Mouse (Mus musculus): ENCODE measurements around the gene Itga5.

GRCm38 (mm10) chr15:103365471-103366375 lies 840 bp downstream of the Itga5 start:
- TF ChIP-seq CHD1 (IDR thresholded peaks at IDR 0.05; ENCODE audit: low read depth, low read length) = no peak
- no peak for TF ChIP-seq CTCF (conservative IDR thresholded peaks at IDR 0.05 in 1 of 2, IDR thresholded peaks at IDR 0.05 in 1 of 2; ENCODE audit: low read depth in 2 of 2, low read length in 2 of 2)
- TF ChIP-seq SMC3 (IDR thresholded peaks at IDR 0.05; ENCODE audit: low read depth, low read length) = no peak
- no peak for TF ChIP-seq NRF1 (IDR thresholded peaks at IDR 0.05; ENCODE audit: low read depth, low read length)
- TF ChIP-seq ZKSCAN1 (IDR thresholded peaks at IDR 0.05; ENCODE audit: borderline replicate concordance, low read depth, low read length) = no peak
